Mouse (Mus musculus) midbrain, embryonic 13.5 days (tissue): Measurements from ENCODE around the gene Slit3. TPM values are rescaled to one million over a fixed set of nuclear protein-coding genes. Genes with fewer than 3 reads are reported as not detected.

Source experiments
- ATAC-seq: fragments of 200-750 bp; cut with Nextera tagmentation; 2 replicates; pipeline ENCODE4 v1.8.0; 2017; ENCODE audit warnings: mild to moderate bottlenecking, moderate TSS enrichment, moderate library complexity
- H3K27ac ChIP-seq: fragments of 300-500 bp; sonication (generic); 2 replicates; pipeline ENCODE4 v1.5.1; 2015; ENCODE audit warnings: inconsistent platforms, mild to moderate bottlenecking, moderate library complexity
- H3K27me3 ChIP-seq: fragments of 300-500 bp; sonication (generic); 2 replicates; pipeline ENCODE4 v1.6.1; 2015; ENCODE audit warnings: mild to moderate bottlenecking, inconsistent platforms
- H3K36me3 ChIP-seq: fragments of 300-500 bp; sonication (generic); 2 replicates; pipeline ENCODE4 v1.6.1; 2015; ENCODE audit warnings: mild to moderate bottlenecking, inconsistent platforms
- H3K4me1 ChIP-seq: fragments of 300-500 bp; sonication (generic); replicated peaks from 2 replicates; pipeline ENCODE4 v1.6.1; 2015; ENCODE audit warnings: inconsistent platforms
- H3K4me2 ChIP-seq: fragments of 300-500 bp; sonication (generic); replicated peaks from 2 replicates; pipeline ENCODE4 v1.6.1; 2015; ENCODE audit warnings: moderate library complexity, mild to moderate bottlenecking, inconsistent platforms
- H3K4me3 ChIP-seq: fragments of 300-500 bp; sonication (generic); replicated peaks from 2 replicates; pipeline ENCODE4 v1.5.1; 2015; ENCODE audit warnings: mild to moderate bottlenecking, inconsistent platforms
- H3K9ac ChIP-seq: fragments of 300-500 bp; sonication (generic); replicated peaks from 2 replicates; pipeline ENCODE4 v1.6.1; 2015; ENCODE audit warnings: mild to moderate bottlenecking, inconsistent platforms
- H3K9me3 ChIP-seq: fragments of 300-500 bp; sonication (generic); 2 replicates; pipeline ENCODE4 v1.6.1; 2016; ENCODE audit warnings: mild to moderate bottlenecking, inconsistent platforms
- WGBS: fragments of 180-500 bp; shearing (Covaris S2); methylation state at CpG from one replicate; pipeline ENCODE4 v1.1.7; 2015; 5-methylcytosine and 5-hydroxymethylcytosine counted together
- polyA plus RNA-seq: library from polyadenylated mRNA; unstranded; fragments of >200 nt; fragmentation: Nextera tagmentation; extraction: Ambion mirVana; gene quantifications from 2 replicates; pipeline ENCODE4 v1.2.1, GENCODE M21; 2015

Slit3 gene
- polyA plus RNA-seq, 1 experiment from 2014 or later = 6.6 TPM

DNA sequence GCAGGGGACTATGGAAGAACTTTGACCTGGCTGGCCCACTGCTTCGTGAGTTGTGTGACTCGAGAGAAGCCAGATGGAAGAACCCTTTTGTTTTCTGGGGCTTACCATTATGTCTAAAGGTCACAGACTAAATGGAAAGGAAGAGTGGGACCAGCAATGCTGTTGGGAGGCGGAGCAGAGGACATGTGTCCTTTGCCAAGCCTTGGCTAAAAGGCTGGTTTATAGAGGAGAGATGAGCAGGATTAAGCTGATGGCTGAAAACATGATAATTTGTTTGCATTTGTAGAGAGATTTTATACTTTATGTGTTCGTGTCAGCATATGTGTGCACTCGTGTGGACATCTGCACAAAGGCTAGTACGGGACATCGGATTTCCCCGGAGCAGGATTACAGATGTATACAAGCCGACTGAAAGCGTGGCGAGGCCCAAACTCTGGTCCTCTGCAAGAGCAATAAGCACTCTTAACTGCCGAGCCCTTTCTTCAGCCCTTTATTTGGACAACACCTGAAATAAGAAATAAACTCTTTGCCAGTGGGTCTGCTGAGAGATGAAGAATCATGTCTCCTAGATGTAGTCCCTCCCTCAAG is 197.5 kb downstream of the Slit3 start:
- Histone ChIP-seq H3K9me3 (0 out of 2 replicates have a peak, but pooled peaks cover 2% of the 10 kb centered on the region), H3K4me3 (no peak overlapping the region), H3K9ac (no peak overlapping the region), H3K27me3 (peaks cover 79% of the 10 kb centered on the region), H3K4me1 (peaks cover 15% of the 10 kb centered on the region), H3K4me2 (no peak overlapping the region), H3K27ac (0 out of 2 replicates have a peak overlapping the region, but pooled peaks have one; percentile 47), H3K36me3 (no peaks in the 10 kb centered on the region)
- ATAC-seq = peak; percentile 41; the same call in 1 of the 2 replicates
- 22% methylated on average over 12 of the region's 12 CpGs for WGBS

DNA sequence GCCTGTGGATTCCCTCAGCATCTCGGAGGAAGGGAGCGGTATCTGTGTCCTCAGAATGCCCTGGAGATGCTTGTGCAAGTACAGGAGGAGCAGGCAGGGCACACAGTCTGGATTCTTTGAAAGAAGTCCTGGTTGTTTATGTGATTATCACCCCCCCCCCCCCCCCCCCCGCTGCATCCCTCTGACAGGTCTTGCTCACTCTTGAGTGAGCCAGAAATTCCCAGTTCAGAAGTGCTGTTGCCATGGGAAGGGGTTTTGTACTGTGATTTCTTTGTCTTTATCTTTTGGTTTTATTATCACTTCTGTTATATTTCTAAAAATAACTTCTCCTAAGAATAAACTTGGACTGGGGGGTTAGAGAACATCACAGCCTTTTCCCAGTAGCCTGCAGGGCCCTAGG is 199.5 kb downstream of the Slit3 start:
- 92% methylated on average over 2 of the region's 3 CpGs for WGBS
- H3K4me2 ChIP-seq = no peak overlapping the region
- peaks cover 84% of the 10 kb centered on the region for H3K27me3 ChIP-seq
- H3K36me3 ChIP-seq = no peaks in the 10 kb centered on the region
- no peak overlapping the region for H3K27ac ChIP-seq
- no peak overlapping the region for H3K9ac ChIP-seq
- no peak for ATAC-seq
- 0 out of 2 replicates have a peak, but pooled peaks cover 2% of the 10 kb centered on the region for H3K9me3 ChIP-seq
- H3K4me3 ChIP-seq = no peak overlapping the region
- H3K4me1 ChIP-seq = peaks cover 15% of the 10 kb centered on the region

- 74% methylated on average over 5 of the region's 5 CpGs for WGBS
- Histone ChIP-seq H3K27me3 (peaks cover 98% of the 10 kb centered on the region), H3K4me2 (no peak overlapping the region), H3K27ac (no peak overlapping the region), H3K36me3 (no peaks in the 10 kb centered on the region), H3K9ac (no peak overlapping the region), H3K4me1 (peaks cover 10% of the 10 kb centered on the region), H3K9me3 (0 out of 2 replicates have a peak, but pooled peaks cover 2% of the 10 kb centered on the region), H3K4me3 (no peak overlapping the region)
- no peak for ATAC-seq
Observed at GRCm38 (mm10) chr11:35324397-35324796, 203.4 kb downstream of the Slit3 start.

DNA sequence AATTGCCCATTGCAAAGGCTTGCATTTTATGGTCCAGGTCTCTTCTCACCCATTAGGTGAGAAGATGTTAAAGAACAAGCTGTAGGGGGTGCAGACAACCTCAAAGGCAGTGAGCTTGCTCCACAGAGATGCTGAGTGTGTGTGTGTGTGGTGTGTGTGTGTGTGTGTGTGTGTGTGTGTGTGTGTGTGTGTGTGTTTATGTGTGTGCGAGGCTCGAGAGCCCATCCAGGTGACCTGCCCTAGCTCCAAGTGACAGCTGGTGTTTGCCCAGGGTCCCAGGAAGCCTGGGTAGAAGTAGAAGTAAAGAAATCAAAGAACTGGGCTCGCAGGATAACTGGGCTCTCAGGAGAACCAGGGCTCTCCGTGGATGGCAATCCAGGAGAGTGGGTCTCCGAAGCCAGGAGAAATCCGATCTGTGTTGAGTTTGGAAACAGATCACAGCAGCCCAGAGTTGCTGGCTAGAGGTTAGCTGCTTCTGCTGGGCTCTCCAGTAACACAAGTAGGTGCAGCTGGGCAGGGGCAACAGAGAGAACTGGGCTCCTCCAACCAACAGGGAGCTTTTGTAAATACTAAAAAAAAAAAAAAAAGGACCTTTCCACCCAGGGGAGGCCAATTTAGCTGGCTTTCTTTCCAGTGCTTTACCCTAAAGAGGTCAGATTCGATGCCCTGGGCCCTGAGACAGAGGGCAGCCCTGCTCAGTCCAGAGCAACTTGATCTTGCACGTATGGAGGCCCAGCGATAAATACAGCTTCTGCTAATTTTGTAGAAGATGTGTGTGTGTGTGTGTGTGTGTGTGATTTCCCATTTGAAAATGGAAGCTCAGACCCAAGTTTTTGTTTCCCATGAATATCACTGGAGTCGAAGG is 204.3 kb downstream of the Slit3 start:
- Histone ChIP-seq H3K4me2 (no peak overlapping the region), H3K9me3 (0 out of 2 replicates have a peak, but pooled peaks cover 2% of the 10 kb centered on the region), H3K4me1 (peaks cover 10% of the 10 kb centered on the region), H3K4me3 (no peak overlapping the region), H3K27ac (no peak overlapping the region), H3K9ac (no peak overlapping the region), H3K27me3 (peaks cover 96% of the 10 kb centered on the region), H3K36me3 (no peaks in the 10 kb centered on the region)
- WGBS = 47% methylated on average over 10 of the region's 10 CpGs
- ATAC-seq = no peak

DNA sequence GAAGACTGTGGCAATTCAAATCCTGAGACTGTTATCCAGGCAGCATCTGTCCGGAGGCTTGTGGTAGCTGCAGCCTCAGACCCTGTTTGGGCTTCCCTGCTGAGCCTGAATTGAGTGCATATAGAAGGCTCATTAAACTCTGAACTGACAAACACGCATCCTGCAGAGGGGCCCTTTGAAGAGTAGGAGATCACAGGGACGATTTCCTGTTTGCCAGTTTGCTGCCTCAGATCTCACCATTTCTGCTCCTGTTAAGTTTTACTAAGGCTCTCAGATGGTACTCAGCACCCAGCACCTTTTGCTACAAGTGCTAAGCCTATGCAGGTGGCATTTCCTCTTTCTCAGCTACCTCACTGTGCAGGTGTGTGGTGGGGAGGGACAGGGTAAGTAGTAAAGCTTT is 205.3 kb downstream of the Slit3 start:
- Histone ChIP-seq H3K4me3 (no peak overlapping the region), H3K9me3 (0 out of 2 replicates have a peak, but pooled peaks cover 2% of the 10 kb centered on the region), H3K9ac (no peak overlapping the region), H3K27ac (no peak overlapping the region), H3K4me1 (peaks cover 10% of the 10 kb centered on the region), H3K27me3 (peaks cover 97% of the 10 kb centered on the region), H3K36me3 (no peaks in the 10 kb centered on the region), H3K4me2 (no peak overlapping the region)
- no peak for ATAC-seq
- 6% methylated on average over 3 of the region's 3 CpGs for WGBS

DNA sequence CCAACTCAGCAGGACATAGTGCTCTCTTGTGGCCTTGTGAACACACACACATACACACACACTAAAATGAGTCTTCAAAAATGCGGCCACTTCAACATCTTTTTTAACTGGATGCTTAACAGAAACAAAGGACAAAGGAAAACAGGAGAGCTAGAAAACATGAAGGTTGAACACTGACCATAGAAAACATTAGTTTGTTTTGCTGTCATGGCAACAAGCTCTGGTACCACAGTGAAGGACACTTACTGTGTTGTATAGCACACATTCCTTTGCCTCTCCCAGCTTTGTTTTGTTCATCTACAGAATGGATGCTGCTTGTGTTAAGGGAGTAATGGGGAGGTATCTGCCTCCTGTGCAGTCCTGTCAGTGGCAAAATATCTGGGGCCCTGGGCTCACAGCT is 206.9 kb downstream of the Slit3 start:
- Histone ChIP-seq H3K27me3 (peaks cover 97% of the 10 kb centered on the region), H3K4me1 (peaks cover 10% of the 10 kb centered on the region), H3K9me3 (no peaks in the 10 kb centered on the region), H3K4me3 (no peak overlapping the region), H3K36me3 (no peaks in the 10 kb centered on the region), H3K4me2 (no peak overlapping the region), H3K27ac (no peak overlapping the region), H3K9ac (no peak overlapping the region)
- 75% methylated on average over 1 of the region's 1 CpGs for WGBS
- ATAC-seq = no peak

GRCm38 (mm10) chr11:35331476-35331875 is 210.5 kb downstream of the Slit3 start:
- ATAC-seq = no peak
- no peaks in the 10 kb centered on the region for H3K9me3 ChIP-seq
- peaks cover 88% of the 10 kb centered on the region for H3K27me3 ChIP-seq
- no peak overlapping the region for H3K4me2 ChIP-seq
- H3K9ac ChIP-seq = no peak overlapping the region
- no peak overlapping the region for H3K4me3 ChIP-seq
- no peaks in the 10 kb centered on the region for H3K36me3 ChIP-seq
- peaks cover 5% of the 10 kb centered on the region for H3K4me1 ChIP-seq
- 87% methylated on average over 3 of the region's 3 CpGs for WGBS
- no peak overlapping the region for H3K27ac ChIP-seq

DNA sequence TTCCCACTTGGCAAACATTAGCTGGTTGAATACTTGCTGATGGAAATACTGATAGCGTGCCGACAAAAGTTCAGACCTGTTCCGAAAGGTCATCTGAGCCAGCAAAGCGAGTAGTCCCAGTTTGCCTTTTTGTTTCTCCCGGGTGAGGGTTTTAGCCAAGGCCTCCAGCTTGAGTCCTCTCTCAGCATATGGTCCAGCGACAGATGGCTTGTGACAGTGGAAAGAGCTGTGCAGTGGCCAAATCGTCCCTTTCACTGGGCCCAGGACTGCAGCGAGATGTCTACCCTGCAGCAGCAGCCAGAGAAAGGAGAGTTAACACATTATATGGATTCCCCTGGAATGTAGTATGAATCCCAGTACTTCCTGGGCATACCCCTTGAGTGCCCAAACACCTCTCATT is 215.5 kb downstream of the Slit3 start:
- Histone ChIP-seq H3K4me1 (no peaks in the 10 kb centered on the region), H3K9ac (no peak overlapping the region), H3K9me3 (no peaks in the 10 kb centered on the region), H3K27me3 (peaks cover 75% of the 10 kb centered on the region), H3K4me3 (no peak overlapping the region), H3K27ac (no peak overlapping the region), H3K36me3 (no peaks in the 10 kb centered on the region), H3K4me2 (no peak overlapping the region)
- WGBS = 89% methylated on average over 8 of the region's 8 CpGs
- ATAC-seq = no peak

GRCm38 (mm10) chr11:35337493-35337892 is 216.5 kb downstream of the Slit3 start:
- no peak overlapping the region for H3K4me2 ChIP-seq
- H3K4me3 ChIP-seq = no peak overlapping the region
- no peak for ATAC-seq
- no peaks in the 10 kb centered on the region for H3K9me3 ChIP-seq
- H3K27me3 ChIP-seq = peaks cover 73% of the 10 kb centered on the region
- H3K4me1 ChIP-seq = no peaks in the 10 kb centered on the region
- no peaks in the 10 kb centered on the region for H3K36me3 ChIP-seq
- 81% methylated on average over 8 of the region's 8 CpGs for WGBS
- H3K27ac ChIP-seq = no peak overlapping the region
- H3K9ac ChIP-seq = no peak overlapping the region

DNA sequence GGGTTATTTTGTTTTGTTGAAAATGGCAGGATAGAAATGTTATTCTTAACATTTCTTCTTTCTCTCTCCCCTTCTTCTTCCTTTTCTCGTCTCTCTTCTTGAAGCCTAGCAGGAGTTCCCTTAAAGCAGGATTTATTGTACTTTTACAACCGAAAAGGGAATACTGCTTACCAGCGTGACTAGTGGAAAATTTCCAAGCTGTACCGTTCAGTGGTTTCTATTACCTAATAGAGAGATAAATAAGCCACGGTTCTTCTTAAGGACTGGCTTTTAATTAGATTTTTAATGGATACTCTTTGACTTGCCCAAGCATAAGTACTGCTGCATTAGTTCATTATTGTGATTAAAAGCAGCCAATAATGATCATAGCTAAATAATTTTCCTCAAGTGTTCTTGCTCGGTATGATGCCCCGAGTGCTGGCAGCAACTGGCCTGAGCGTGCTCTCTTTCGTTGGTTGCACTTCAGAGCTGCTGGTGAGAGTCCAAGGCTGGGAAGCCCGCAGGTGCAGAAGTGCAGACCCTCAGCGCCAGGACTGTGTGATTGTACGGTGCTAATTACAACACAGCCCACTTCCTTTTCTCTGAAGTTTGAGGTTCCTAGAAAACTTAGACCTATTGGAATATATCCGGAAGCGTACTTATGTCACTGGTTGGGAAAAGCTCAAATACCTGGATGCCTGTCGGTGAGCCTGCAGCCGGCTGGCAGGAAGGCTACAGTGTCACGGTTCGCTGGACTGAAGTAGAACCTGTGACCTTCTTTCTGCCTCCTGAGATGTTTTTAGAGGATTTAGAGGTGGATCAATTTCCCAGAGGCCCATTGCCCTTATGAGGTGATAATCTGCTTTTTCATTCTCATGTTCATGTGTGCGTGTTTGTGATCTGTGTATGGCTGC is 217.1 kb downstream of the Slit3 start:
- Histone ChIP-seq H3K4me1 (no peaks in the 10 kb centered on the region), H3K9me3 (no peaks in the 10 kb centered on the region), H3K4me2 (no peak overlapping the region), H3K9ac (no peak overlapping the region), H3K27me3 (peaks cover 71% of the 10 kb centered on the region), H3K4me3 (no peak overlapping the region), H3K36me3 (no peaks in the 10 kb centered on the region), H3K27ac (no peak overlapping the region)
- no peak for ATAC-seq
- 79% methylated on average over 19 of the region's 19 CpGs for WGBS

GRCm38 (mm10) chr11:35340752-35341151 is 219.7 kb downstream of the Slit3 start:
- no peak overlapping the region for H3K4me3 ChIP-seq
- no peaks in the 10 kb centered on the region for H3K4me1 ChIP-seq
- no peak overlapping the region for H3K27ac ChIP-seq
- no peaks in the 10 kb centered on the region for H3K9me3 ChIP-seq
- H3K9ac ChIP-seq = no peak overlapping the region
- H3K4me2 ChIP-seq = no peak overlapping the region
- no peaks in the 10 kb centered on the region for H3K36me3 ChIP-seq
- peaks cover 77% of the 10 kb centered on the region for H3K27me3 ChIP-seq
- ATAC-seq = no peak
- WGBS = 82% methylated on average over 6 of the region's 6 CpGs

DNA sequence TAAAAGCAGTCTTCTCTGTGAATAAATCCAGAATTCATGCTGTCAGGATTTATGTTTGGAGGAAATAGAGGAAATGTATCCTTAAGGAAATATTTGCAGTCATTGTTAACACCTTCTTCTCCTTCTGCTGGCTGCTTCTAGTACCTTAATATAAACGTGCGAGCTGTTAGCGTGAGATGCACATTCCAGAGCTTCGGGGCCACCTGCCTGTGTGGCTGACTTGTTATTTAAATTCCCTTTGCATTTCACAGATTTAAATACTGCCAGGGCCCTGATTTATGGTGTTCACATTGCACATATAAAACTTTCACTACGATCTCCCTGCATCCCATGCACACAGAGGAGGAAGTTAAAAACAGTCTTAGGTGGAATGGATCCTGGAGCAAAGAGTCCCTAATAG is 221.5 kb downstream of the Slit3 start:
- ATAC-seq = no peak
- peaks cover 80% of the 10 kb centered on the region for H3K27me3 ChIP-seq

More for the DNA sequence above, 221.5 kb downstream of the Slit3 start:
- Histone ChIP-seq H3K4me1 (no peaks in the 10 kb centered on the region), H3K9ac (no peak overlapping the region), H3K27ac (no peak overlapping the region), H3K36me3 (no peaks in the 10 kb centered on the region), H3K4me2 (no peak overlapping the region), H3K4me3 (no peak overlapping the region), H3K9me3 (no peaks in the 10 kb centered on the region)
- 85% methylated on average over 5 of the region's 5 CpGs for WGBS
